Mouse (Mus musculus) macrophage (primary cell): Measurements from ENCODE around the gene 2900011O08Rik. TPM values are rescaled to one million over a fixed set of nuclear protein-coding genes. Genes with fewer than 3 reads are reported as not detected.
A peak's percentile ranks its signal among the peaks of the same experiment; 100 is the strongest.
"Not testable (repeated sequence)": the region's sequence is repeated elsewhere in the genome, so short reads cannot be mapped to it uniquely, and the experiment has no call there.

ENCODE experiments used
- H3K27ac ChIP-seq: fragments of 350-480 bp; formaldehyde crosslinking; 2 replicates; pipeline ENCODE4 v1.9.0; 2021
- H3K36me3 ChIP-seq: fragments of 350-480 bp; formaldehyde crosslinking; 2 replicates; pipeline ENCODE4 v1.9.0; 2021; ENCODE audit errors: inconsistent target
- H3K4me3 ChIP-seq: fragments of 350-480 bp; formaldehyde crosslinking; 2 replicates; pipeline ENCODE4 v1.9.0; 2021; ENCODE audit errors: inconsistent target
- H3K79me2 ChIP-seq: fragments of 350-480 bp; formaldehyde crosslinking; 2 replicates; pipeline ENCODE4 v1.9.0; 2021; ENCODE audit errors: inconsistent target
- WGBS: methylation state at CpG from one replicate; pipeline ENCODE4 v1.1.7; 2026; ENCODE audit warnings: inconsistent platforms; ENCODE audit not compliant: missing documents; 5-methylcytosine and 5-hydroxymethylcytosine counted together
- polyA plus RNA-seq: library from polyadenylated mRNA; stranded (reverse); fragments of 250-400 nt; gene quantifications from 3 replicates; pipeline ENCODE4 v1.2.4, GENCODE M21; 2018; ENCODE audit warnings: inconsistent platforms

2900011O08Rik gene
- polyA plus RNA-seq, 1 experiment from 2014 or later, result not detected

DNA sequence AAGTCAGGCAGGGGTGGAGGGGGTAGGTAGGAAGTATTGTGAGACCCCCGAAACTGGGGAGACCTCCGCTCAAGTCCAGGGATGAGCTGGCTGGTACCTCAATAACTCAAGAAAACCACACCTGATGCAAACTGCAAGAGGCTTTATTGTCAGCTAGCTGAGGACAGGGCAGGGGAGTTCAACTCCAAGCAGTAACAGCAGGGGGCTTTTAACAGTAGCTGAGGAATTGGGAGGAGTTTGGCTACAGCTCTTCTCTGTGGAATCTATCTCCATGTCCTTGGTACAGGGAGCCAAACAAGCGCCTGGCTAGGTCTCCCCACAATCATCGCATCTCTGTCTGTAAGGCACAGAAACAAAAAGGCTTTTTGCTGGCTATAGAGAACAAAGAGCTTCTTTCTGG is 80.2 kb downstream of the 2900011O08Rik start:
- H3K4me3 ChIP-seq, H3K79me2 ChIP-seq, H3K36me3 ChIP-seq, H3K27ac ChIP-seq: not testable (repeated sequence)
- 91% methylated on average over 3 of the region's 4 CpGs for WGBS

DNA sequence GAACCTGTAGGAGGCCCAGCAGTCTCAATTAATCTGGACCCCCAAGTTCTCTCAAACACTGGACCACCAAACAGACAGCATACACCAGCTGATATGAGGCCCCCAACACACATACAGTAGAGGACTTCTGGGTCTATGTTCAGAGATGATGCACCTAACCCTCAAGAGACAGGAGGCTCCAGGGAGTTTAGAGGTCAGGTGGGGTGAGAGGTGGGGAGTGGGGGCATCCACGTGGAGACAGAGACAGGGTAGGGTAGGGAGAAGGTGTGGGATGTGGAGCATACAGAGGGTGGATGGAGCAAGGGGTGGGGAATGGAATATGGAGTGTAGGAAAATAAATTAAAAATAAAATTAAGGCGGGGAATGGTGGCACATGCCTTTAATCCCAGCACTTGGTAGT is 82.3 kb downstream of the 2900011O08Rik start:
- WGBS, result 94% methylated on average over 2 of the region's 2 CpGs

DNA sequence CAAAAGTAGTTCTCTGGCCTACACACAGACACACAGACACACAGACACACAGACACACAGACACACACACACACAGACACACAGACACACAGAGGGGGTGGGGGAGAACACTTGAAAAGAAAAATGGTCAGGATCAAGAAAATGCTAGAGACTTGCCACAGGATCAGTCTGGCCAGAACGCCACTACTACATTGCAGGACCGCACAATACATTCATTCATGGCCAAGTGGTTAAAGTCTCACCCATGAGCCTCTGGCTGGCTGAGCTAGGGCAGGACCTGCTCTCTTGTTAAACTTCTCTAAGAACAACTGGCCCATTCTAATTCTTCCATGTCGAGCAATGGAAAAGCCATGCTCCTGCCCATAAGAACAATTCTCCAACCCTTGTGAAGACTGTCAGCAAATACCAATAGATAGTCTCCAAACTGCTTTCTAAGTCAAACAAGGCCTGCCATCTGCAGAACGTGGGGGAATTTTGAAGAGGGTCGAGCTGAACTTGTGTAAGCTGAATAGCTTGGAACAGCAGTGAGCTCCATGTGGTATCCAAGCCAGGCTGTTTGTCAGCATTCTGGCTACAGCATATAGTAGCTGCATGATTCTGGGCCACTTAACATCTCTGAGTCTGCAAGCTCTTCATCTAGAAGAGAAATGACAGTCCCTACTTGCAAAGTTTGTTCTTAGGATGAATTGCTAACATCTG is 84.2 kb downstream of the 2900011O08Rik start:
- no peaks in the 10 kb centered on the region for H3K79me2 ChIP-seq
- H3K36me3 ChIP-seq, result no peaks in the 10 kb centered on the region
- H3K27ac ChIP-seq, result no peak overlapping the region
- 88% methylated on average over 5 of the region's 5 CpGs for WGBS
- H3K4me3 ChIP-seq, result no peak overlapping the region

More for the DNA sequence above, 82.3 kb downstream of the 2900011O08Rik start:
- H3K79me2 ChIP-seq, H3K4me3 ChIP-seq, H3K27ac ChIP-seq, H3K36me3 ChIP-seq: not testable (repeated sequence)

DNA sequence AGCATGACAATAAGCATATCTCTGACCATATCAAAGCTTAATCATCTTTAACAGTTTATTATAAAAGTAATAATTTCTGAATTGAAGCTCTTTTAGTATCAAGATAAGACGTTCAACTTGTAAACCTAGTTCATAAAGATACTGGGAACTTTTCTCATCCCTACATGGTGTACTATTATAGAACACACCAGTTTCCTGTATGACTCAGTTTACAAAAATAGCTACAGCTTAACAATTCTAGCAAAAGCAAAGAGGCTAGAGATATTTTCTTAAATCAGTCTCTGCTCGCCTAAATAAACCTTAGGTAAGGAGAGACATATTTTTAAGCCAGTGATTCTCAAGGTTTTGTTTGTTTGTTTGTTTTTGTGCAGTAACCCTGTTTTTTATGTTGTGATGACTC is 96.5 kb downstream of the 2900011O08Rik start:
- Histone ChIP-seq H3K36me3 (no peaks in the 10 kb centered on the region), H3K4me3 (no peak overlapping the region), H3K27ac (no peak overlapping the region), H3K79me2 (no peaks in the 10 kb centered on the region)
- WGBS, result 71% methylated on average over 2 of the region's 2 CpGs

DNA sequence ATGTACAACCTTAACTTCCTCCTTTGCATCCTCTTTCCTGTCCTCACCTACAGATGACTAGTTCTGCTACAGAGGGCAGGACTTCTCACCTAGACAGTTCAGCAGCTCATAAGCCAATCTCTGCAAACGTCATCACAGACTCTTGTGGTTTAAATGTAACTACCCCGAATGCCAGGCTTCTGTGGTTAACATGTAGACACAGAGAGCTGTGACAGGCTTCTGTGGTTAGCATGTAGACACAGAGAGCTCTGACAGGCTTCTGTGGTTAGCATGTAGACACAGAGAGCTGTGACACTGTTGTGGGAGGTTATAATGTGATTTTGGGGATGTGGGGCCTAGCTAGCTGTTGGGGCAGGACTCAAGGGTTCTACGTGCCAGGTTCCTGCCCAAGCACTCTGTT is 101.8 kb downstream of the 2900011O08Rik start:
- no peak overlapping the region for H3K4me3 ChIP-seq
- no peaks in the 10 kb centered on the region for H3K36me3 ChIP-seq
- 18% methylated on average over 3 of the region's 3 CpGs for WGBS
- H3K27ac ChIP-seq, result no peak overlapping the region
- H3K79me2 ChIP-seq, result no peaks in the 10 kb centered on the region

DNA sequence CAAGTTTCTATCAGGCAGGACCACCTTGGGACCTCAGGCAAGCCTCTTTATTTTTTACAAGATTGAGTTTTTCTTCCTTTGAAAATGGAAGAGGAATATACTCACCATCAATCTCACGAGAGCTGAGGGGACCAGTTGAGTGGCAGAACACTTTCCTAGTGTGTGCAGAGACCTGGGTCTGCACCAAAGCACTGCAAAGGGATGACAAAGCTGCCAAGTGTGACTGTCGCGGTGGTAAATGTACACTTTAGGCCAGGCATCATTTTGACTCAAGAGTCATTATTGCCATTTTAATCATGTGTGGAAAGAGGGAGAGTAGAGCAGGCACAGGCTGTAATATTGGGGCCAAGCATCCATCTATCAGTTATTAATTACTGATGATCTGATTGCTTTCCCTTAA is 102.9 kb downstream of the 2900011O08Rik start:
- no peak overlapping the region for H3K4me3 ChIP-seq
- H3K79me2 ChIP-seq, result no peaks in the 10 kb centered on the region
- WGBS, result 89% methylated on average over 3 of the region's 3 CpGs
- H3K36me3 ChIP-seq, result no peaks in the 10 kb centered on the region
- H3K27ac ChIP-seq, result no peak overlapping the region

DNA sequence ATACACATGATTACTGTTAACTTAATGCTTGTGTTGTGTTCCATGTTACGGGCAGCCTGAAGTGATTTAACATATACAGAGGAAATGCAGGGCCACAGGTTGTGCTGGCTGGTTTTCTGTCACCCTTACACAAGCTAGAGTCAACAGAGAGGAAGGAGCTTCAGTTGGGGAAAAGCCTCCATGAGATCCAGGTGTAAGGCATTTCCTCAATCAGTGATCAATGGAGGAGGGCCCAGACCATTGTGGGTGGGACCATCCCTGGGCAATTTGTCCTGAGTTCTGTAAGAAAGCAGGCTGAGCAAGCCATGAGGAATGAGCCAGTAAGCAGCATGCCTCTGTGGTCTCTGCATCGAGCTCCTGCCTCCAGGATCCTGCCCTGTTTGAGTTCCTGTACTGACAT is 105.4 kb downstream of the 2900011O08Rik start:
- Histone ChIP-seq H3K36me3 (no peaks in the 10 kb centered on the region), H3K4me3 (no peak overlapping the region), H3K79me2 (no peaks in the 10 kb centered on the region), H3K27ac (no peak overlapping the region)
- 77% methylated on average over 2 of the region's 2 CpGs for WGBS

DNA sequence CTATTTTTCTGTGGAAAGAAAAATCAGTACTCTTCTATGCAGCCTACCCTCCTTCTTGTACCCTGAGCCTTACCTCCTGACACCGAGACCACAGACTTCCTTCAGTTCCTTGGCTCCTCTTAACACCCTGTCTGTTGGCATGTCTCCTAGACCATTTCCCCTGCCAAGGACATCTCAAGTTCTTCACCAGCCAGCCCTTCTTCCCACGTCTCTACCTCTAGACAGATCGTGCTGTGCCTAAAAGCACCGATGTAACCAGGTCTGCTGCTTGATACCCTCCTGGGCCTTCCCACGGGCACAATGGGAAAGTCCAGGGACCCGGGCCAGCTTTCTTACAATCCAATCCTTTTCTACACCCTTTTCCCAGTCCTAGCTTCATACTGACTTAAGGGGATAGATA is 119.5 kb downstream of the 2900011O08Rik start:
- H3K36me3 ChIP-seq, result no peaks in the 10 kb centered on the region
- no peak overlapping the region for H3K27ac ChIP-seq
- H3K4me3 ChIP-seq, result no peak overlapping the region
- no peaks in the 10 kb centered on the region for H3K79me2 ChIP-seq
- 74% methylated on average over 6 of the region's 6 CpGs for WGBS

DNA sequence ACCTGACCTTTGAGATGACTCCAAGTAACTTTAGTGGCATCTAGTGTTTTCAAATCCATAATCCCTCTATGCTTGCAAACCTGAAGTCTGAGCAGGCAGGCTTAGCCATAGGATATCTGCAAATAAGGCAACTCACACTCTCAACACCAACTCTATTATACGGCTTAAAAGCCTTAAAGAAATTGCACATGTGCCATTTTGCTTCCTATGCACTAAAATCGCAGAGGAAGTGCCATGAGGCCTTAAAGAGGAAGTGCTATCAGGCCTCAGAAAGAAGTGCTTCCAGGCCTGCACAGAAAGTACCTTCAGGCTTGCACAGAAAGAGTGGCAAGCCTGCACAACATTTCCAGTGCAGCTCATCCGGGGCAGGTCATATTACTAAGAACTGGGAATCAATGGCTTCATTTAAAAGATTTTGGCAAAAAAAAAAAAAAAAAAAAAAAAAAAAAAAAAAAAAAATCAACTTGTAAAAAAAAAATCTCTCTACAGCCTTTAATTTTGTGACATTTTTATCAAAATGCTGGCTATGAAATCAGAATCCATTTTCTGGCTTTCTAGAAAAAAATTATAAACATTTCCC is 123.3 kb downstream of the 2900011O08Rik start:
- H3K36me3 ChIP-seq, result peaks cover 5% of the 10 kb centered on the region; the same call in 1 of the 2 replicates
- no peaks in the 10 kb centered on the region for H3K79me2 ChIP-seq
- peak overlapping the region; percentile 98 for H3K27ac ChIP-seq
- 8% methylated on average over 2 of the region's 3 CpGs for WGBS
- H3K4me3 ChIP-seq, result no peak overlapping the region

DNA sequence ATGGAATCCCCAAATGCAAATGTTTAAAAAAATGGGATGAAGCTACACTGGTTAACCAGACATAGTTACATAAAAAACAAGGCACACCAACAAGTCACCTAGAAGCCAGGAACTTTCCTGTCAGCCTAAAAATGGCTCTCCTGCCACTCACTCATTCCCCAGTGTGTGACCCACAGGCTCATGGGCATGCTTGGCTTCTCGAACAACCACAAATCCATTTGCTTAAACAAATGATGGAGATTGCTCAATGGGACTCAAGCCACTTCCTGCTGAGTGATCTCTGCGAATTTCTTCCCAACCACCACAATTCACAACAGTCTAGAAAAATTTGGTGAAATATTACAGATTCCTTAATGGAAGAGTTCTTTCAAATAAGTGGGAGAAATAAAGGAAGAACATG is 124.5 kb downstream of the 2900011O08Rik start:
- no peak overlapping the region for H3K4me3 ChIP-seq
- H3K79me2 ChIP-seq, result no peaks in the 10 kb centered on the region
- peaks cover 5% of the 10 kb centered on the region; the same call in 1 of the 2 replicates for H3K36me3 ChIP-seq
- peak overlapping the region; percentile 98 for H3K27ac ChIP-seq
- 0% methylated on average over 2 of the region's 2 CpGs for WGBS

DNA sequence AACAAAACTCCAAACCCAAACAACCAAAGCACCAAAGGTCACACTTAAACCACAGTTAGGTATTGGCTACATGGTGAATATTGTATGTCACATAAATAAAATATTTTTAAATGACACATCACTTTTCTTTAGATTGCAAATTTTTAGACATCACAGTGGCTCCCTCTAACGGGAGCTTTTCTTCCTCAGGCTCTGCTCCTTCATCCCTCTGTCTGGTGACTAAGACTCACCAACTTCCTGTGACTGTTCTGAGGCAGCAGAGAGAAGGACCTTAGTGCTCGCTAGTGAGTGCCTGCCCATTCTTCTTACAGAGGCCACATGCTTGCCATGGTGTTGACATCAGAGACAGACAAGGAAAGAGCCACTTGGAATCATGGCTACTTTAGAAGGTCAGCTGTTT is 125.7 kb downstream of the 2900011O08Rik start:
- H3K79me2 ChIP-seq, result no peaks in the 10 kb centered on the region
- H3K4me3 ChIP-seq, result no peak overlapping the region
- peak overlapping the region; percentile 98 for H3K27ac ChIP-seq
- WGBS, result 0% methylated on average over 2 of the region's 2 CpGs
- peaks cover 16% of the 10 kb centered on the region; the same call in 1 of the 2 replicates for H3K36me3 ChIP-seq

DNA sequence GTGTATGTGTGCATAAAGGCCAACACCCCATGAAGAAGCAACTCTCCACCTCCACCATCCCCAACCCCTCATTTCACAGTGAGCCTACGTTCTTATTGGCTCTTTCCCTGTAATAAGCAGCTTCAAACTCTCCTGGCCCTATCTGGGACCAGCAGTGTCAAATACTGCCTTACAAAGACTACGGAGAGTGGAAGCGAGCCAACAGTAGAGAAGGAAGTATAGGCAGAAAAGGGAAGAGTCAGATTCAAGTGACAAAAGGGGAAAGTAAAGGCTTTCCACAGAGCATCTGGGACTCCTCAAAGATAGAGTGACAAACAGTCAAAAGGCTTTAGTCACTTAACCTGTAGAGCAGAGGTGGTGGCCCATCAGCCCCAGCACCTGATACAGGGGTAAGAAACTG is 126.3 kb downstream of the 2900011O08Rik start:
- Histone ChIP-seq H3K27ac (peak overlapping the region; percentile 98), H3K79me2 (no peaks in the 10 kb centered on the region), H3K36me3 (peaks cover 20% of the 10 kb centered on the region; the same call in 1 of the 2 replicates), H3K4me3 (no peak overlapping the region)
- 35% methylated on average over 3 of the region's 3 CpGs for WGBS

DNA sequence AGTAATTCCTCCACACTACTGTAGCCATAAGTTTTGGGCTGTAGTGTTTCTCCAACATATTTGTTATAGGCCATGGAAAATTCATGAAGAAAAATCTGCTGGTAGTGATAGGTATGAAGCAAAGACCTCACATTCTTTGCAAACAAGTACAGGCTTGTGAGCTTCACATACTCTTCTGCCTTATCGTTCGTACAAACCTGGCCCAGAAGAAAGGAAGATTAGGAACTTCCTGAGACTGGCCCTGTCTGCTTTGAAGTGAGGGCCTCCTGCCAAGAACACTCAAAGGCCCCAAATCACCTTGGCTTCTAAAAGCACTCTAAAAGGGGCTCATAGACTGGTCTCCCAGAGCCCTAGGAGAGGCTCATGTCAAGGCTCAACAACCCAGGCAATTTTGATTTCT is 130.9 kb downstream of the 2900011O08Rik start:
- H3K27ac ChIP-seq, result no peak overlapping the region
- 79% methylated on average over 2 of the region's 2 CpGs for WGBS
- H3K36me3 ChIP-seq, result peaks cover 45% of the 10 kb centered on the region
- H3K79me2 ChIP-seq, result peaks cover 8% of the 10 kb centered on the region; the same call in 1 of the 2 replicates
- no peak overlapping the region for H3K4me3 ChIP-seq

DNA sequence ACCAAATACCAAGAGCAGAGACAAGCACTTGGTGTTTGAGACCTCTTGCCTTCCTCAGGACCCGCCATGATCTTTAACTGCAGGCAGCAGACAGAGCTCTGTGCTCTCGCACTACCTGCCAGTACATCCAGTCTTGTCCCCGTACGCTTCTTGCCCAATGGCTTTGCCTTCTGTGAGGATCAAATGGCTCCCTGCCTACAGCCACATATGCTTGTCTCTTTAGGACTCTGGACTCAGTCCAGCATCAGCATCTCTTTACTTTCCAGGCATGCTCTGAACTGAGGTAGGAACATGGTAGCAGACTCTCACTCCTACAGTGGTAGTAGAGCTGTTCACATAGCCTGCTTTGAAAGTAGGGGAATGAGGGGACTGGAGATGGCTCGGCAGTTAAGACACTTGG is 134.5 kb downstream of the 2900011O08Rik start:
- peaks cover 41% of the 10 kb centered on the region for H3K36me3 ChIP-seq
- H3K27ac ChIP-seq, result no peak overlapping the region
- 92% methylated on average over 5 of the region's 5 CpGs for WGBS
- H3K4me3 ChIP-seq, result no peak overlapping the region
- peaks cover 8% of the 10 kb centered on the region; the same call in 1 of the 2 replicates for H3K79me2 ChIP-seq

DNA sequence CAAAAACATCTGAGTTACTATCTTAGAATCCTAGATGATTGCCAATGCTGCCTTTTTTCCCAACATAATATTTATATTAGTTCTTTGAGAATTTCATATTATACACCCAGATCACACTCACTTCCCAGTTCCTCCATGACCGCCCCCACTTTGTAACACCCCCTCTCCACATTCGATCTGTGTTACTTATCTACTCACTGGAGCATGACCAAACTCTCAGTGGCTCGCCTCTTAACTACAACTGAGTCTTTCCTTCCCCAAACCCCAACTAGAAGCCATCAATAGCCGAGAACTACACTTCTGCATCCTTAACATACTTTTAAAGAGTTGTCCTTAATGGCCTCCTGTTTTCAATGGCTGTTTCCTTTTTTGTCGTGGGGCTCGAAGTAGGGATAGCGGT is 135.2 kb downstream of the 2900011O08Rik start:
- H3K27ac ChIP-seq, result no peak overlapping the region
- H3K4me3 ChIP-seq, result no peak overlapping the region
- WGBS, result 94% methylated on average over 7 of the region's 7 CpGs
- H3K36me3 ChIP-seq, result peaks cover 42% of the 10 kb centered on the region
- H3K79me2 ChIP-seq, result peaks cover 8% of the 10 kb centered on the region; the same call in 1 of the 2 replicates
